11 mouse cellular contexts compared by ENCODE assay signal in genomic region chr2:27691139-27691720, GRCm38 (mm10). TPM values are rescaled to one million over a fixed set of nuclear protein-coding genes. Genes with fewer than 3 reads are reported as not detected.
A peak's percentile ranks its signal among the peaks of the same experiment; 100 is the strongest.
DNase-seq lines count a peak whose midpoint lies in the region; ATAC-seq and TF ChIP-seq lines count a peak whose summit lies in the region.
"Had no signal": no experiment of that assay in that cellular context is flagged by ENCODE, and none has a peak within 500 bp of the region (broad histone marks: within the 10 kb centered on the region; RNA-seq: fewer than 3 reads in every experiment).

No protein-coding gene starts in this region.

- H3K36me3 ChIP-seq in hindbrain, embryonic 12.5 days = no peaks in the 10 kb centered on the region
- no peaks in the 10 kb centered on the region for H3K36me3 ChIP-seq in hindbrain, embryonic 11.5 days (ENCODE audit: control insufficient read depth, insufficient read depth, low read length)
- no peaks in the 10 kb centered on the region for H3K36me3 ChIP-seq in spleen, adult 2 months (ENCODE audit: control insufficient read depth, insufficient read depth, low read length)
- no peaks in the 10 kb centered on the region for H3K36me3 ChIP-seq in limb, embryonic 15.5 days

- DNase-seq in hindbrain, embryonic 11.5 days (ENCODE audit: low spot score) = no peak
- no peak for DNase-seq in spleen, adult 2 months (ENCODE audit: low read depth in 1 of 2, low spot score in 2 of 2)
- no peak for DNase-seq in spleen, postnatal 10 days (ENCODE audit: low spot score in 2 of 2)
- DNase-seq in left cerebral cortex, adult 2 months (ENCODE audit: extremely low spot score in 1 of 2, low spot score in 2 of 2) = no peak
- DNase-seq in cerebellum, adult 11-12 months = no peak
- DNase-seq in thymus, postnatal 4 days = no peak
- DNase-seq: right cerebral cortex, postnatal 4 days; thymus, postnatal 25 days had no signal

- H3K9me3 ChIP-seq in hindbrain, embryonic 12.5 days (replicated peaks) = no peaks in the 10 kb centered on the region
- H3K9me3 ChIP-seq in hindbrain, embryonic 11.5 days (ENCODE audit: control insufficient read depth, low read length) = no peaks in the 10 kb centered on the region
- H3K9me3 ChIP-seq in limb, embryonic 15.5 days = no peaks in the 10 kb centered on the region

- no peak for TF ChIP-seq CTCF in spleen, adult 2 months (IDR thresholded peaks at IDR 0.05; ENCODE audit: extremely low read depth, insufficient read depth, insufficient read length, insufficient replicate concordance)
- TF ChIP-seq CTCF in left cerebral cortex, adult 2 months (IDR thresholded peaks at IDR 0.05) = no peak

- H3K4me1 ChIP-seq in hindbrain, embryonic 12.5 days = peaks cover 62% of the 10 kb centered on the region
- no peaks in the 10 kb centered on the region for H3K4me1 ChIP-seq in hindbrain, embryonic 11.5 days (replicated peaks; ENCODE audit: control insufficient read depth, insufficient read depth, low read length)
- peaks cover 11% of the 10 kb centered on the region; the same call in 1 of the 2 replicates for H3K4me1 ChIP-seq in spleen, adult 2 months (ENCODE audit: control insufficient read depth, insufficient read depth, insufficient read length)
- H3K4me1 ChIP-seq in limb, embryonic 15.5 days = peaks cover 89% of the 10 kb centered on the region

- peak overlapping the region; percentile 8; the same call in 1 of the 2 replicates for H3K27ac ChIP-seq in hindbrain, embryonic 12.5 days
- no peak overlapping the region; the same call in 1 of the 2 replicates for H3K27ac ChIP-seq in hindbrain, embryonic 11.5 days (ENCODE audit: low read depth, low read length)
- H3K27ac ChIP-seq in spleen, adult 2 months (ENCODE audit: insufficient read depth, low read length) = peak overlapping the region; percentile 55
- H3K27ac ChIP-seq in limb, embryonic 15.5 days = peak overlapping the region; percentile 65
- no peak overlapping the region for H3K27ac ChIP-seq in left cerebral cortex, adult 2 months
- H3K27ac ChIP-seq: layer of hippocampus, adult 2 months had no signal

- TF ChIP-seq POLR2A in spleen, adult 2 months (IDR thresholded peaks at IDR 0.05; ENCODE audit: low read depth, low read length) = no peak

- no peak overlapping the region for H3K4me3 ChIP-seq in hindbrain, embryonic 12.5 days
- H3K4me3 ChIP-seq in hindbrain, embryonic 11.5 days (ENCODE audit: low read depth, low read length) = no peak overlapping the region
- H3K4me3 ChIP-seq in spleen, adult 2 months (ENCODE audit: extremely low read depth, insufficient read depth, insufficient read length) = no peak overlapping the region
- no peak overlapping the region for H3K4me3 ChIP-seq in limb, embryonic 15.5 days
- no peak overlapping the region for H3K4me3 ChIP-seq in left cerebral cortex, adult 2 months
- H3K4me3 ChIP-seq: layer of hippocampus, adult 2 months had no signal

- ATAC-seq in hindbrain, embryonic 12.5 days (ENCODE audit: low FRiP score) = no peak
- ATAC-seq in hindbrain, embryonic 11.5 days (ENCODE audit: low FRiP score) = no peak
- ATAC-seq in limb, embryonic 15.5 days (ENCODE audit: insufficient number of reproducible peaks, low FRiP score, low TSS enrichment, low read depth) = no peak

- 72% methylated on average over 14 of the region's 14 CpGs for WGBS in hindbrain, embryonic 12.5 days
- WGBS in hindbrain, embryonic 11.5 days = 73% methylated on average over 14 of the region's 14 CpGs
- WGBS in spleen, adult 2 months = 71% methylated on average over 14 of the region's 14 CpGs
- 67% methylated on average over 14 of the region's 14 CpGs for WGBS in limb, embryonic 15.5 days

- no peak overlapping the region for H3K4me2 ChIP-seq in hindbrain, embryonic 12.5 days (replicated peaks)
- no peak overlapping the region for H3K4me2 ChIP-seq in hindbrain, embryonic 11.5 days (replicated peaks; ENCODE audit: low read depth, low read length)
- H3K4me2 ChIP-seq in limb, embryonic 15.5 days = no peak overlapping the region

- no peak overlapping the region for H3K9ac ChIP-seq in hindbrain, embryonic 12.5 days
- H3K9ac ChIP-seq in hindbrain, embryonic 11.5 days (ENCODE audit: low read depth, low read length) = no peak overlapping the region
- no peak overlapping the region for H3K9ac ChIP-seq in limb, embryonic 15.5 days

- intact Hi-C loops in left cerebral cortex, adult 2 months (cut with DNase I) = no loop called here

- H3K27me3 ChIP-seq in hindbrain, embryonic 12.5 days = no peaks in the 10 kb centered on the region
- H3K27me3 ChIP-seq in hindbrain, embryonic 11.5 days (ENCODE audit: control insufficient read depth, insufficient read depth, low read length) = no peaks in the 10 kb centered on the region
- no peaks in the 10 kb centered on the region for H3K27me3 ChIP-seq in spleen, adult 2 months (ENCODE audit: control insufficient read depth, insufficient read depth, low read length)
- no peaks in the 10 kb centered on the region for H3K27me3 ChIP-seq in limb, embryonic 15.5 days

RNA-seq across cellular contexts. Expression of gene Rxra, which starts 15.0 kb away (rescaled TPM):
- 11.1 and 11.2 TPM in 2 replicates for polyA plus RNA-seq in hindbrain, embryonic 12.5 days (2016; fragmentation: Nextera tagmentation; extraction: Ambion mirVana)
- 6.5 and 7.6 TPM in 2 replicates for polyA plus RNA-seq in hindbrain, embryonic 11.5 days (2014; fragmentation: Nextera tagmentation; extraction: Ambion mirVana)
- polyA plus RNA-seq in spleen, adult 2 months (2012; rRNA removed) = 40.6 and 44.9 TPM in 2 replicates
- 19.4 and 19.7 TPM in 2 replicates for polyA plus RNA-seq in limb, embryonic 15.5 days (2015; fragmentation: Nextera tagmentation; extraction: Ambion mirVana)
- total RNA-seq in left cerebral cortex, adult 2 months (2021) = 10 to 100 TPM; 24.4 to 25.4 TPM

Comparison
In these comparisons a context has a peak if more than half of its experiments do, and no peak if none do; other contexts are left out.
1. H3K27ac ChIP-seq: peak in hindbrain, embryonic 12.5 days (single experiment), spleen, adult 2 months (single experiment) and limb, embryonic 15.5 days (single experiment); none in hindbrain, embryonic 11.5 days (single experiment) and left cerebral cortex, adult 2 months (single experiment).